Mouse (Mus musculus) intestine, postnatal 0 days (tissue): ENCODE measurements around the gene Zfp160. TPM values are rescaled to one million over a fixed set of nuclear protein-coding genes. Genes with fewer than 3 reads are reported as not detected.
"Not testable (repeated sequence)": the region's sequence is repeated elsewhere in the genome, so short reads cannot be mapped to it uniquely, and the experiment has no call there.

ENCODE experiments used
- ATAC-seq: fragments of 200-750 bp; cut with Nextera tagmentation; 2 replicates; pipeline ENCODE4 v1.8.0; 2017; ENCODE audit warnings: mild to moderate bottlenecking, moderate TSS enrichment, moderate library complexity
- H3K27ac ChIP-seq: fragments of 300-500 bp; sonication (generic); 2 replicates; pipeline ENCODE4 v1.5.1; 2014; ENCODE audit warnings: mild to moderate bottlenecking, low read depth, low read length, moderate library complexity
- H3K27me3 ChIP-seq: fragments of 300-500 bp; sonication (generic); replicated peaks from 2 replicates; pipeline ENCODE4 v1.6.1; 2014; ENCODE audit warnings: low read length, mixed read lengths; ENCODE audit not compliant: control insufficient read depth, insufficient read depth
- H3K36me3 ChIP-seq: fragments of 300-500 bp; sonication (generic); 2 replicates; pipeline ENCODE4 v1.6.1; 2014; ENCODE audit warnings: mild to moderate bottlenecking, moderate library complexity; ENCODE audit not compliant: control insufficient read depth, insufficient read depth
- H3K4me1 ChIP-seq: fragments of 300-500 bp; sonication (generic); replicated peaks from 2 replicates; pipeline ENCODE4 v1.6.1; 2014; ENCODE audit warnings: antibody characterized with exemption, low read length, mixed read lengths; ENCODE audit not compliant: control insufficient read depth, insufficient read depth
- H3K4me2 ChIP-seq: fragments of 300-500 bp; sonication (generic); replicated peaks from 2 replicates; pipeline ENCODE4 v1.6.1; 2014; ENCODE audit warnings: low read depth, mild to moderate bottlenecking, moderate library complexity
- H3K4me3 ChIP-seq: fragments of 300-500 bp; sonication (generic); 2 replicates; pipeline ENCODE4 v1.5.1; 2014; ENCODE audit warnings: low read depth, low read length
- H3K9ac ChIP-seq: fragments of 300-500 bp; sonication (generic); 2 replicates; pipeline ENCODE4 v1.6.1; 2014; ENCODE audit warnings: mild to moderate bottlenecking, low read depth, low read length
- H3K9me3 ChIP-seq: fragments of 300-500 bp; sonication (generic); 2 replicates; pipeline ENCODE4 v1.6.1; 2016; ENCODE audit warnings: mixed run types; ENCODE audit not compliant: control insufficient read depth
- CTCF ChIP-seq: sonication (generic); IDR thresholded peaks from 2 replicates; pipeline ENCODE4 v1.5.1; 2016; ENCODE audit warnings: low read depth, mild to moderate bottlenecking, control low read depth, antibody characterized with exemption, moderate library complexity
- WGBS: fragments of 180-500 bp; shearing (Covaris S2); extraction: QIAGEN DNeasy Blood & Tissue Kit; methylation state at CpG from one replicate; pipeline ENCODE4 v1.1.7; 2014; 5-methylcytosine and 5-hydroxymethylcytosine counted together
- polyA plus RNA-seq: library from polyadenylated mRNA; unstranded; fragments of >200 nt; fragmentation: Nextera tagmentation; extraction: Ambion mirVana; gene quantifications from 2 replicates; pipeline ENCODE4 v1.2.1, GENCODE M21; 2015

Gene Zfp160
- polyA plus RNA-seq, 1 experiment from 2014 or later, result 5.8 TPM

DNA sequence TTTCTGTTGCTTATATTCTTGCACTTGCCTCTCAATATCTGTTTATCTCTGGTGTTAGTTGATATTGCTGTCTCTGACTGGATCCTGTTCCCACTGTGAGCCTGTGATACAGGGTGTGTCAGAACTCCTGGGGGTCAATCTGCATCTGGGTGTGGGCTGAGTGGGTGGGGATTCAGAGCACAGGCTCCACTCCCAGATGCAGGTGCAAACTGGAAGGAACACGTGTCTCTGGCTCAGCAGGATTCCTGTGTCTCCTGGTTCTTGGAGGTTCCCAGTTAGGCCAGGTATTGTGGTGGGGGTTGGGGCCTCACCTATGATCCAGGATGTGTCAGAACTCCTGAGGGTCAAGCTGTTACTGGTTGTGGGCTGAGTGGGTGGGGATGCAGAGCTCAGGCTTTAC lies 56.8 kb downstream of the Zfp160 start:
- peak; percentile 69 for ATAC-seq
- no peaks in the 10 kb centered on the region for H3K27me3 ChIP-seq

GRCm38 (mm10) chr17:21067036-21067435 lies 58.3 kb downstream of the Zfp160 start:
- no peaks in the 10 kb centered on the region for H3K27me3 ChIP-seq
- no peak for ATAC-seq
- no peak overlapping the region for H3K4me3 ChIP-seq
- no peak overlapping the region for H3K9ac ChIP-seq
- H3K36me3 ChIP-seq, result no peaks in the 10 kb centered on the region
- no peaks in the 10 kb centered on the region for H3K9me3 ChIP-seq
- no peak for TF ChIP-seq CTCF
- H3K4me2 ChIP-seq, result no peak overlapping the region
- H3K4me1 ChIP-seq, result no peaks in the 10 kb centered on the region
- H3K27ac ChIP-seq, result no peak overlapping the region

More for the DNA sequence above, 56.8 kb downstream of the Zfp160 start:
- no peaks in the 10 kb centered on the region for H3K9me3 ChIP-seq
- WGBS, result 17% methylated on average over 1 of the region's 1 CpGs
- no peaks in the 10 kb centered on the region for H3K4me1 ChIP-seq
- no peak overlapping the region for H3K4me2 ChIP-seq
- TF ChIP-seq CTCF, result no peak
- H3K27ac ChIP-seq, result no peak overlapping the region
- no peaks in the 10 kb centered on the region for H3K36me3 ChIP-seq
- H3K4me3 ChIP-seq, result no peak overlapping the region
- no peak overlapping the region for H3K9ac ChIP-seq

DNA sequence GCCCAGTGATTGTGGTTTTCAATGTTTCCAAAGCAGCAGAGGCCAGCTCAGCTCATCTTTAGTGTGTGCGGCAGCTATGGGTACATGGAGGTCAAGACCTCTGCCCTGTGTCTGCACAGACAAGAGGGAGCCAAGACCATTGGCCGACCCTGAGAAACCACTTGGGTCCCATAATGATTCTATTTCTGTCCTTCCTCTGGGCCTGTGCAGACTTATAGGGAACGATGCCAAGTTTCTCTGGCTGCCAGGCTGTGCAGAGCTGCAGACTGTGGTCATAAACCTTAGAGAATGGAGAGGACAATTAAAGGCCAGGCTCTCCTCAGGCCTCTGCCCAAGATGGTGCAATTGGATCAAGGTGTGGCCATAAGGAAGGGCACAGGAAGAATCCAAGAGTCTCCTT lies 60.7 kb downstream of the Zfp160 start:
- no CpG with 5 or more reads among the region's 3 CpGs for WGBS
- not testable (repeated sequence) for H3K9ac ChIP-seq, H3K27ac ChIP-seq, H3K4me2 ChIP-seq, H3K36me3 ChIP-seq, H3K4me3 ChIP-seq, H3K9me3 ChIP-seq, ATAC-seq, H3K27me3 ChIP-seq, H3K4me1 ChIP-seq

- H3K4me3 ChIP-seq, H3K27me3 ChIP-seq, H3K4me1 ChIP-seq, H3K9me3 ChIP-seq, H3K9ac ChIP-seq, H3K4me2 ChIP-seq, H3K36me3 ChIP-seq, H3K27ac ChIP-seq, ATAC-seq: not testable (repeated sequence)
- WGBS, result 69% methylated on average over 2 of the region's 2 CpGs
Observed at GRCm38 (mm10) chr17:21070971-21071370, 62.3 kb downstream of the Zfp160 start.

Other genes with a start within 250 kb of the Zfp160 start
- not detected in 2 replicates for gene Vmn1r228, start 222.7 kb upstream of the Zfp160 start, polyA plus RNA-seq
- gene Vmn1r229, start 197.3 kb upstream of the Zfp160 start, polyA plus RNA-seq, result not detected in 2 replicates
- not detected in 2 replicates for gene Vmn1r230, start 168.5 kb upstream of the Zfp160 start, polyA plus RNA-seq
- gene Vmn1r231, start 103.8 kb upstream of the Zfp160 start, polyA plus RNA-seq, result not detected in 2 replicates
- gene Vmn1r232, start 89.2 kb upstream of the Zfp160 start, polyA plus RNA-seq, result not detected in 2 replicates
- gene Ppp2r1a, start 63.6 kb upstream of the Zfp160 start, polyA plus RNA-seq, result 172 and 178 TPM in 2 replicates
- not detected in 2 replicates for gene Vmn1r233, start 12.4 kb upstream of the Zfp160 start, polyA plus RNA-seq
- not detected in 2 replicates for gene Vmn1r234, start 217.2 kb downstream of the Zfp160 start, polyA plus RNA-seq
- gene Vmn1r235, start 247.5 kb downstream of the Zfp160 start, polyA plus RNA-seq, result not detected in 2 replicates